Mouse (Mus musculus): ENCODE measurements at regions not wholly inside any gene's neighbourhood (a gene's known extent, or its start where the extent isn't known, plus 50 kb on each side); places are given as distances from the start of the nearest gene placed in this dataset.
A peak's percentile ranks its signal among the peaks of the same experiment; 100 is the strongest.

DNA sequence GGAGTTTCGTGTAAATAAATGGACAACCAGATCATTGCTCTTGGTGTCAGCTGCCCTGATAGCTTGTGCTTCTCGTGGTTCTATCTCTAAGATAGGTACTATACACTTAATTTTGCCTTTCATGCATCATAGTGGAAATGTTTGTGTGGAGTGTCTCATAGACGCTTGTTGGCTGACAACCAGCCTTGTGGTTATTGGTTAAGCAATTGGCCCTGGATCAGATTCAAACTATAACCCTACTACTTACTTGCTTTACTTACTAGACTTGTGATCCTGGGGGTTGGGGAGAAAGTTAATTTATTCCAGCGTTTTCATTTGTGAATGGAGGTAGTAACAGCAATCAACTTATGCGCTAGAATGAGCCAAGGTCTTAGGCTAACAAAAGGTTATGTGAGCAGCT is 135.2 kb downstream of the Pten start:
- DNase-seq = no peak
- WGBS = 88% methylated on average over 5 of the region's 5 CpGs
- intact Hi-C loops (cut with DNase I) = no loop called here
- H3K4me1 ChIP-seq (ENCODE audit: control insufficient read depth, insufficient read depth, low read length) = no peaks in the 10 kb centered on the region
- H3K79me2 ChIP-seq (replicated peaks; ENCODE audit: control insufficient read depth, insufficient read depth, low read length) = no peaks in the 10 kb centered on the region
- no peaks in the 10 kb centered on the region for H3K36me3 ChIP-seq (ENCODE audit: control insufficient read depth, insufficient read depth, low read length)
- H3K27ac ChIP-seq = no peak overlapping the region
- H3K4me3 ChIP-seq = no peak overlapping the region
- no peaks in the 10 kb centered on the region for H3K27me3 ChIP-seq (ENCODE audit: control insufficient read depth, insufficient read depth, low read length)
- H3K9ac ChIP-seq (ENCODE audit: low read depth, low read length) = no peak overlapping the region
- TF ChIP-seq CTCF (IDR thresholded peaks at IDR 0.05) = no peak
- TF ChIP-seq POLR2A (IDR thresholded peaks at IDR 0.05; ENCODE audit: insufficient read depth, low read depth, low read length) = no peak
- TF ChIP-seq EP300 (IDR thresholded peaks at IDR 0.05; ENCODE audit: insufficient read depth, low read depth, low read length) = no peak

DNA sequence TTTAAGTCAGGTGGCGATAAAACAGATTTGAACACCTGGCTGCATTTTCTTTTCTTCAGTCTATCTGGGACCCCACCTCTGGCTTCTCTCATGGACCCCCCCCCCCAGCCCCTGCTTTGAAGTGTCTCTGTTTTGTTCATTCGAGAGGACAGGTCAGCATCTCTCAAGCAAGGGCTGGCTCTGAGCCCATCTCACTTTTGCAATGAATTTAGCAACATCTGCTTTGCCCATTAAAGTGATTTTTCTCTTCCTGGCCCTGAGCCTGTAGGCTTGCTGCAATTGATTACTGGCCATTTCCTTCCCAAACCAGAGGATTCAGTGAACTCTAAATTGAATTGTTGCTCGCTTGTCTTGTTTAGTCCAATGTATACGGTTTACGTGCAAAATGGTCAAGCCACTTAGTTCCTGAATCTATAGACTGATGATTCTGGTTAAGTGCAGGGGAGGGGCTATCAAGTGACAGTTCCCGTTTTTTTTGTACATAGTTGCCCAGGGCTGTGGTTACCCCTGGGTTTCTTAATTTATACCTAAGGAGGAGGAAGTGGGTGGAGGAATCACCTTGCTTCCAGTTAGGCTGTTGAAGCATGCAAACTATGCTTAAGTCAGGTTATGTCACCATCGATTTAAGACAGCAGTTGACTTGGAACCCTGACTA is 146.3 kb downstream of the Pten start:
- no peak overlapping the region for H3K9ac ChIP-seq (ENCODE audit: low read depth, low read length)
- no peaks in the 10 kb centered on the region for H3K79me2 ChIP-seq (replicated peaks; ENCODE audit: control insufficient read depth, insufficient read depth, low read length)
- H3K36me3 ChIP-seq (ENCODE audit: control insufficient read depth, insufficient read depth, low read length) = peaks cover 7% of the 10 kb centered on the region
- DNase-seq = peak; percentile 51 to 64
- intact Hi-C loops (cut with DNase I) = loop anchor here (2.0 kb wide), 1 partner anchor 147 kb away; the partner anchor contains the start of gene Pten
- WGBS = 45% methylated on average over 7 of the region's 7 CpGs
- no peaks in the 10 kb centered on the region for H3K27me3 ChIP-seq (ENCODE audit: control insufficient read depth, insufficient read depth, low read length)
- 0 out of 2 replicates have a peak, but pooled peaks have one; percentile 47 for TF ChIP-seq EP300 (IDR thresholded peaks at IDR 0.05; ENCODE audit: insufficient read depth, low read depth, low read length)
- TF ChIP-seq CTCF (IDR thresholded peaks at IDR 0.05) = no peak
- peaks cover 17% of the 10 kb centered on the region for H3K4me1 ChIP-seq (ENCODE audit: control insufficient read depth, insufficient read depth, low read length)
- H3K4me3 ChIP-seq = no peak overlapping the region
- peak overlapping the region; percentile 51 for H3K27ac ChIP-seq

DNA sequence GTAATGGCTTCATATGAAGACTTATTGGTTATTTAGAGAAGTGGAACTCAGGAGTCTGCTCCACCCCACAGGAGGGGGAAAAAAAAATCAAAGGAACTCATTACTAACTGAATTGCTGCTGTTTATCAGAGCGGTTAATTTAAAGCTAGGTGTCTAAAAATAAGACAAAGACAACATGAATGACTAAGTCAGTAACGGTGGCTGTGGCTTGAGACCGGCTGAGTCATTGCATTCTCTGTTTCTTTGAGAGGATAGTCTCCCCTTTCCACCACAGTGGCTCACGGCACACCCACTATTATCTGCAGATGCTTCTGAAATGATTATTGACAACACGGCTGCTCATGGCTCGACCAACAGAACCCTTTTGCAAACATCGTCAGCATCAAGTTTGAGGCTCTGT is 147.2 kb downstream of the Pten start:
- H3K27ac ChIP-seq = peak overlapping the region; percentile 49
- H3K4me1 ChIP-seq (ENCODE audit: control insufficient read depth, insufficient read depth, low read length) = peaks cover 17% of the 10 kb centered on the region
- H3K36me3 ChIP-seq (ENCODE audit: control insufficient read depth, insufficient read depth, low read length) = peaks cover 7% of the 10 kb centered on the region
- intact Hi-C loops (cut with DNase I) = loop anchor here (2.0 kb wide), 1 partner anchor 148 kb away; the partner anchor contains the start of gene Pten
- no peaks in the 10 kb centered on the region for H3K79me2 ChIP-seq (replicated peaks; ENCODE audit: control insufficient read depth, insufficient read depth, low read length)
- no peak overlapping the region for H3K4me3 ChIP-seq
- TF ChIP-seq EP300 (IDR thresholded peaks at IDR 0.05; ENCODE audit: insufficient read depth, low read depth, low read length) = no peak
- no peak for TF ChIP-seq CTCF (IDR thresholded peaks at IDR 0.05)
- TF ChIP-seq POLR2A (IDR thresholded peaks at IDR 0.05; ENCODE audit: insufficient read depth, low read depth, low read length) = no peak
- no peak overlapping the region for H3K9ac ChIP-seq (ENCODE audit: low read depth, low read length)
- DNase-seq = no peak
- no peaks in the 10 kb centered on the region for H3K27me3 ChIP-seq (ENCODE audit: control insufficient read depth, insufficient read depth, low read length)
- 62% methylated on average over 7 of the region's 7 CpGs for WGBS

DNA sequence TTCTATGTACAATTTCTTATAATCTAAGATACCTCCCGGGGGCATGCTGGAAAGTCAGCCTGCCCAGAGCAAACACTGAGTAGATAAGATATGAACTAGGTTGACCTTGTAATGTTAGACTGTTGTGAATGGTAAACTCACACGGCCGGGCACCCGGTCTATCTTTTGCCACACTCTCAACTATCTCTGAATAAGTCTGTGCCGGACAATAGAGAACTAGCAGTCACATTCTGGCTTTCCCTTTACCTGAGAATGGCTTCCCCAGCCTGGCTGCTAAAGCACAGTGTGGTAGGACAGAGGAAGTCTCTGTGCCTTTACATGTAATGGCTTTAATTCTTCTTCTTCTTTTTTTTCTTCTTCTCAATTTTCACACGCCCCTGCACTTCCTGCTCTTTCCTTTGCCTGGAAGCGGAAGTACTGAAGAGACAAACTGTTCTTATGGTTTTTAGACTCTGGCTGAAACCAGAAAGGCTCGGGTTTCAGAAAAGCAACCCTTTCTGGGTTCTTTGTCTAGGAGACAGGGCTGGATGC is 148.7 kb downstream of the Pten start:
- Histone ChIP-seq H3K79me2 (replicated peaks; ENCODE audit: control insufficient read depth, insufficient read depth, low read length) (no peaks in the 10 kb centered on the region), H3K4me3 (no peak overlapping the region), H3K4me1 (ENCODE audit: control insufficient read depth, insufficient read depth, low read length) (peaks cover 17% of the 10 kb centered on the region), H3K36me3 (ENCODE audit: control insufficient read depth, insufficient read depth, low read length) (peaks cover 7% of the 10 kb centered on the region), H3K27ac (peak overlapping the region; percentile 57), H3K27me3 (ENCODE audit: control insufficient read depth, insufficient read depth, low read length) (no peaks in the 10 kb centered on the region), H3K9ac (ENCODE audit: low read depth, low read length) (no peak overlapping the region)
- DNase-seq = no peak
- WGBS = 20% methylated on average over 8 of the region's 8 CpGs
- intact Hi-C loops (cut with DNase I) = loop anchor here (2.0 to 5.0 kb wide), 3 partner anchors 49 to 149 kb away; partner anchors contain the start of gene Pten
- TF ChIP-seq EP300 (IDR thresholded peaks at IDR 0.05; ENCODE audit: insufficient read depth, low read depth, low read length) (no peak), POLR2A (IDR thresholded peaks at IDR 0.05; ENCODE audit: insufficient read depth, low read depth, low read length) (no peak), CTCF (IDR thresholded peaks at IDR 0.05) (no peak)

DNA sequence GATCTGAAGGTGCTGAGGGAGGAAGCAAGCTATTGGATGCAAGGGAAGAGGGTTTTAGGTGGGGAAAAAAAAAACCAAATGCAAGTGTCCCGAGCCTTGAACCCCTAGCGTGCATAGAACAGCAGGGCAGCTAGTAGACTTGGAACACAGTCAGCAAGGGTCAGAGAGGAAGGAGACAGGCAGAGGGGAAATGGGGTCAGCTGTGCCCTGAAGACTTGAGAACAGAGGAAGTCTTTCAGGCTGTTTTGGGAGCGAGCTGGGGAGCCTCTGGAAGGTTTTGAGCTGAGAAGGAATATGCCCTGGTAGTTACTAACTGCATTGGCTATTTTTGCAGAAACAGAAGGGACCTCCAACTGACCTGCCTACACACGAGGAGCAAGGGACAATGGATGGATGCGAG is 149.5 kb downstream of the Pten start:
- DNase-seq = no peak
- intact Hi-C loops (cut with DNase I) = loop anchor here (2.0 to 5.0 kb wide), 2 partner anchors 48 to 125 kb away; no protein-coding TSS in a partner anchor
- Histone ChIP-seq H3K36me3 (ENCODE audit: control insufficient read depth, insufficient read depth, low read length) (peaks cover 7% of the 10 kb centered on the region), H3K9ac (ENCODE audit: low read depth, low read length) (no peak overlapping the region), H3K27ac (peak overlapping the region; percentile 57), H3K4me1 (ENCODE audit: control insufficient read depth, insufficient read depth, low read length) (peaks cover 17% of the 10 kb centered on the region), H3K4me3 (no peak overlapping the region), H3K27me3 (ENCODE audit: control insufficient read depth, insufficient read depth, low read length) (no peaks in the 10 kb centered on the region), H3K79me2 (replicated peaks; ENCODE audit: control insufficient read depth, insufficient read depth, low read length) (no peaks in the 10 kb centered on the region)
- TF ChIP-seq CTCF (IDR thresholded peaks at IDR 0.05) (no peak), POLR2A (IDR thresholded peaks at IDR 0.05; ENCODE audit: insufficient read depth, low read depth, low read length) (no peak), EP300 (IDR thresholded peaks at IDR 0.05; ENCODE audit: insufficient read depth, low read depth, low read length) (no peak)
- WGBS = 54% methylated on average over 5 of the region's 5 CpGs

DNA sequence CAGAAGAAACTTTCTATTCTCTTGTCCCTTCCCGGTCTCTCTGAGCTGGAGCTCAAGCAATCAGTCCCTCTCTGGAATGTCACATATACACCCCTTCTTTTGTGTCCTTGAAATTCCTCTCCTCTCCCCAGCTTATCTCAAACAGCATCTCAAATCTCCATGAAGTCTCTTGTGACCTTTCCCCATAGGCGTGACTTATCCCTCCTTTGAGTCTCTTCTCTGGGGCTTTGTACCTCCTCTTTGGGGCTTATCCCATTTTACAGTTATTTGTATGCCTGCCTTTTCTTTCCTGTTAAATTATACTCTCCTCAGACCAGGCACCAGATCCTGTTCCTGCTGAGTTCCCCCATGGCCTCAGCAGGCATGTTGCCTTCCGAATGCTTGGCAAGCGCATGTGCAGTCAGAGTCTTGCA is 152.8 kb downstream of the Pten start:
- 87% methylated on average over 4 of the region's 4 CpGs for WGBS
- Histone ChIP-seq H3K4me3 (no peak overlapping the region), H3K4me1 (ENCODE audit: control insufficient read depth, insufficient read depth, low read length) (peaks cover 8% of the 10 kb centered on the region), H3K79me2 (replicated peaks; ENCODE audit: control insufficient read depth, insufficient read depth, low read length) (no peaks in the 10 kb centered on the region), H3K27me3 (ENCODE audit: control insufficient read depth, insufficient read depth, low read length) (no peaks in the 10 kb centered on the region), H3K27ac (no peak overlapping the region), H3K36me3 (ENCODE audit: control insufficient read depth, insufficient read depth, low read length) (peaks cover 7% of the 10 kb centered on the region), H3K9ac (ENCODE audit: low read depth, low read length) (no peak overlapping the region)
- intact Hi-C loops (cut with DNase I) = no loop called here
- DNase-seq = no peak
- TF ChIP-seq POLR2A (IDR thresholded peaks at IDR 0.05; ENCODE audit: insufficient read depth, low read depth, low read length) (no peak), CTCF (IDR thresholded peaks at IDR 0.05) (no peak)
